Mouse (Mus musculus): ENCODE results near the gene Gm11639.
A peak's percentile ranks its signal among the peaks of the same experiment; 100 is the strongest.

Gm11639 gene

DNA sequence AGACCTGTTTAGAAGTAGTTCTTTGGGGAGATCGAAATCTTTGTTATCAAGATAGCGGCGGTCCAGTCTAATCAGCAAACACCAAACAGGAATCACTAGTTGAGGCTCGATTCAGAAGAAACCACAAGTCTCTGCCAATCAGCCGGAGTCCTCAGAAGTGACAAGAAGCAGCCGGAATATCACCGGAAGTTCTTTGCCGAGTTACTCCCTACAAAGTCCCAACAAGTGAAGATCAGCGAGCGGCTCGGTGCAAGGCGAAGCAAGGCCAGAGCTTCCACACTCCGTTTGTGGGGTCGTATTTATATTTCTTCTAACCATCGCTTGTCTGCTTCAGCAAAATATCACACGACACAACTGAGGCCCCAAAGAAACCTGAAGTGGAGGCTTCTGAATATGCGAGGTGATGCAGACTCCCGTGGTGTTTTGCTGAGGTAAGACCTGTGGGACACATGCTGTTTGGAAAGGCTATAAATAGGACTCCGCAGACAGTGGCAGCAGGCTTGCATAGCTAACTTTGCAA is 471.3 kb downstream of the Gm11639 start:
- DNase-seq = no peak

DNA sequence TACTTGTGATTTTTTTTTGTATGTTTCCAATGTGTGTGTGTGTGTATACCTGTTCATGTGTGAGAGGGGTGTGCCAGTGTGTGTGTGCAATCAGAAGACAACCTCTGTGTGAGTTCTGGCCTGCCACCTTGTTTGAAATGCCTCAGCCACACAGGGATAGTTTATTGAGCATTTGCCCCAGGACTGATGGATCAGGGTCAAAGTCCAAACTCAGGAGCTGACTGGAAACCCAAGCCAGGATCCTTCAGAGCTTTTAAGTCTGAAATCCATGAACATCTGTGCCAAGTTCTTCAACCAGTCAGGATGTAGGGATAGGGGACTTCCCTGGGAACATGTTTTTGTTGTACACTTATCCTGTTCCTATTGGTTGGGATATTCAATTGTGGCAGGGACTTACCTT is 472.5 kb downstream of the Gm11639 start:
- no peak for DNase-seq

DNA sequence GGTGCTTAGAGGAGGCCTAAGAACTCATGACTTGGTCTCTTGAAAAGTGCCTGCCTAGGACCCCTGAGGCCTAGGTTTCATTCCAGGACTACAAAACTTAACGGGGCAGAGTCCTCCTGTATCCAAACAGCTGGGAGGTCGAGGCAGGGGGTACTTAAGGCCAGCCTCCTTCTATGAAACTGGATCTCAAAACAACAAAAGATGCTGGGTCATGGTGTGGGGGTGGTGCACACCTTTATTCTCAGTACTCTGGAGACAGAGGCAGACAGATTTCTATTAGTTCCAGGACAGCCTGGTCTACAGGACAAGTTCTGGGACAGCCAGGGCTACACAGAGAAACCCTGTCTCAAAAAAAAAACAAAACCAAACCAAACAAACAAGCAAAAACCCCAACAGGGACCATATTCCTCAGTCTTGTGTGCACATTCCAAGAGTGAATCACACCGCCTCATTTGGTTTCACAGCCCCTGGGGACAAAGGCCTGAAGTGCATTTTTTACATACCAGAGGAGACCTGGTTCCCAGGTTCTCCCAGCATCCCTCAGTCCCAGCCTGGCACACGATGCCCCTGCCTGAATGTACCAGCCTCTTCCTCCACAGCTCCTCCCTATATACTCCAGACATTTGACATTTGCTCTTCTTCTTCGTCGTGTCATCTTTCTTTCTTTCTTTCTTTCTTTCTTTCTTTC is 474.3 kb downstream of the Gm11639 start:
- DNase-seq = peak; percentile 18

DNA sequence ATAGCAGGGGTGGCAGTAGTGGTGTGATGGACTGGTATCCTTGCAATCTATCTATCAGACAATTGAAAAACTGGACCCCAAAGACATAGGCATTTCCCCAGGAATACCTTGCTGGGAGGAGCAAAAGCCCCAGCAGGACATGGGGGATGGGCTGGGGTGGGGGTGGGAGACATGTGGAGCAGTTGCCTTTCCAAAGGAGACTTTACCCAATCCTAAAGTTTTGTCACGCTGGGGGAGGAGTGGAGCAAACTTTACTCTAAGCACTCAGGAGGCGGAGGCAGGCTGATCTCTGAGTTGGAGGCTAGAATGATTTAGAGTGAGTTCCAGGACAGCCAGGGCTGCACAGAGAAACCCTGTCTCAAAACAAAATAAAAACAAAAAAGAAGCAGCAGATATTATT is 475.9 kb downstream of the Gm11639 start:
- DNase-seq = no peak

DNA sequence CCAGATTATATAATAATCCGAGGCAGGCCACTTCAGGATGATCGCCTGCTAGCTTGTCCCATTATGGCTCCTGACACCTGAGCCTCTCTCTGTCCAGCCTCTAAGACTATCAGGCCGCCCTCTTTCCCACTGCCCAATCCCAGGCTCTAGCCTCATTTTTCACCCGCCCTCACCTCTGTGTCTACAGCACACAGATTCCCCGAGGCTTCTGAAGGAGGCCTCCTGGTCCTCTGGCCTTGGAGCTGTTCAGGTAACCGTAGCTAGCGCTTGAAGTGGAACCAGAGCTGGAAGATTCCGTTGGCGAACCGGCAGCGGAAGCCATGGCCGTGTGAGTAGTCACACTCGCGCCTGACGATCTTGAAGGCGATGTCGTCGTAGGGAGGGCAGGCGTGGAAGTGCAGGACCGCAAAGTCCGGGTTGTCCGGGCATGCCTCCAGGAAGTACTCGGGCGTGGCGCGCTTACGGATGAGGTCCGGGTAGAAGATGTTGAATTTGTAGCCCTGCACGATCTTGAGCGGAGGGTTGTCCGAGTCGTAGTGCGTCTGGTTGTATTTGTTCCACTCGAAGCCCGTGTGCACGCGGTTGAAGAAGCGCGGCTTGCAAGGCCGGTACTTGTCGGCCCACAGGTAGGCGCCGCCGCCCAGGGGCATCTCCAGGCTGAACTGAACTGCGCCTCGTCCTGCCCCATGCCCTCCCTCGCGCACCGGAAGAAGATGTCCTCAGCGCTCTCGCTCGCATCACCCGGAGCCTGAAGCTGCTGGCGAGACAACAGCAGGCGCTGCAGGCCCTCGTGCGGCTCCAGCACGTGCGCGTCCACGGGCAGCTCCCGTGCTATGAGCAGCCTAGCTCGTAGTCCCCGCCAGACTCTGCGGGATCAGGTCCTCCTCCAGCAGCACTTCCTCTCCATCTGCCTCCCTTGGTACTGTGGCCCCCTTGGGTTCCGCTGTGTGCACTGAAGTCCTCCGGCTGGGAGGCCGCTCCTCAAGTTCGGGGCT is 479.3 kb downstream of the Gm11639 start:
- DNase-seq = no peak

DNA sequence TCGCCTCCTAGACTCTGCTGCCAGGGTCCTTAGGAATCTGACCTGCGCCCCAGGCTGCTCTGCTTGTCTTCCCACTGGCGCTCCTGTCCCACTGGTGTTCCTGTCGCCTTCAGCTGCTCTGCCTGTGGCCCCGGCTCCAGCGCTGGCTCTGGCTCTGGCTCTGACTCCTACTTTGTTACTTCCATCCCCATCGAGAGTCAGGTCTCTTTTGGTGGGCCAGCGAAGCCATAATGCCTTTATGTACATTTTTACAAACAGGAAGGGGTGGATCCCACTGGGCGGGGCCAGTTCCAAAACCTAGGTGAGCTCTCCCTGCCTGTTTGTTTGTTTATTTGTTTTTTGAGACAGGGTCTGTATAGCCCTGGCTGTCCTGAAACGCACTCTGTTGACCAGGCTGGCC is 481.3 kb downstream of the Gm11639 start:
- no peak for DNase-seq

Data from lung, postnatal 36 days (tissue).